Mouse (Mus musculus): ENCODE data around the gene Dtx3l. TPM values are rescaled to one million over a fixed set of nuclear protein-coding genes. Genes with fewer than 3 reads are reported as not detected.
"Not testable (repeated sequence)": the region's sequence is repeated elsewhere in the genome, so short reads cannot be mapped to it uniquely, and the experiment has no call there.

Dtx3l gene
- polyA plus RNA-seq, 1 experiment from 2014 or later = 8.0 TPM

DNA sequence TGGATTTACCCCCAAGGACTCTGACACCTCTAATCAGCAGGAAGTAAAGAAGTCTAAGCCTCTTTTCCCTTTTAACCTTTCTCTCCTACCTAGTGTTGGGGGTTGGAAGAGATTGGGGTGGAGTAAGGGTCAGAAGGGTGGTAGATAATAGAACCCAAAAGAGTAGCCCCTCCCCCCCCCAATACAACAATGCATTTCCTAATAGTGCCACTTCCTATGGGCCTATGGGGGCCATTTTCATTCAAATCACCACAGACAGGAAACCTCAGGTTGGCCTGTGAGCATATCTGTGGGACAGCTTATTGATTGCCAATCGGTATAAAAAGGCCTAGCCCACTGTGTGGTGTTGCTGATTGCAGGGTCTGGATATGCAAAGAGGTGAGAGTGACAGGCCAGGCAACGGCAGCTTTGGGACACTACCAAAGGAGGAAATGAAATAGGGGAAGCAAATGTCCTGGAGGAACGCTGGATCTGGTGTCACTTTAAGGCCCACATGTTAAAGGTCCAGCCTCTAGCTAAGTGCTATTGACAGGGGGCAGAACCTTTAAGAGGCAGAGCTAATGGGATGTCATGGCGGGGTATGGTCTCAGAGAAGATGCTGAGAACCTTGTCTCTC is 34.7 kb downstream of the Dtx3l start:
- Histone ChIP-seq H3K4me2 (ENCODE audit: low read length) (no peak overlapping the region), H3K4me3 (ENCODE audit: low read depth, low read length) (no peak overlapping the region), H3K9ac (ENCODE audit: low read length) (no peak overlapping the region), H3K27me3 (replicated peaks; ENCODE audit: control insufficient read depth, insufficient read depth, low read length) (no peaks in the 10 kb centered on the region), H3K36me3 (ENCODE audit: control insufficient read depth, insufficient read depth, low read length) (no peaks in the 10 kb centered on the region), H3K27ac (ENCODE audit: low read depth) (no peak overlapping the region), H3K4me1 (replicated peaks; ENCODE audit: control insufficient read depth, insufficient read depth, low read length) (no peaks in the 10 kb centered on the region), H3K9me3 (ENCODE audit: control insufficient read depth, low read length) (no peaks in the 10 kb centered on the region)
- 83% methylated on average over 4 of the region's 4 CpGs for WGBS
- DNase-seq (ENCODE audit: low spot score) (no peak), ATAC-seq (replicated peaks; ENCODE audit: low FRiP score, low TSS enrichment, low read depth) (no peak)

GRCm38 (mm10) chr16:35903014-35903640 is 35.8 kb downstream of the Dtx3l start:
- DNase-seq (ENCODE audit: low spot score) (no peak), ATAC-seq (replicated peaks; ENCODE audit: low FRiP score, low TSS enrichment, low read depth) (no peak)
- Histone ChIP-seq H3K27ac (ENCODE audit: low read depth) (no peak overlapping the region), H3K27me3 (replicated peaks; ENCODE audit: control insufficient read depth, insufficient read depth, low read length) (no peaks in the 10 kb centered on the region), H3K4me2 (ENCODE audit: low read length) (no peak overlapping the region), H3K4me1 (replicated peaks; ENCODE audit: control insufficient read depth, insufficient read depth, low read length) (no peaks in the 10 kb centered on the region), H3K9me3 (ENCODE audit: control insufficient read depth, low read length) (no peaks in the 10 kb centered on the region), H3K9ac (ENCODE audit: low read length) (no peak overlapping the region), H3K36me3 (ENCODE audit: control insufficient read depth, insufficient read depth, low read length) (no peaks in the 10 kb centered on the region), H3K4me3 (ENCODE audit: low read depth, low read length) (no peak overlapping the region)
- 91% methylated on average over 6 of the region's 6 CpGs for WGBS

DNA sequence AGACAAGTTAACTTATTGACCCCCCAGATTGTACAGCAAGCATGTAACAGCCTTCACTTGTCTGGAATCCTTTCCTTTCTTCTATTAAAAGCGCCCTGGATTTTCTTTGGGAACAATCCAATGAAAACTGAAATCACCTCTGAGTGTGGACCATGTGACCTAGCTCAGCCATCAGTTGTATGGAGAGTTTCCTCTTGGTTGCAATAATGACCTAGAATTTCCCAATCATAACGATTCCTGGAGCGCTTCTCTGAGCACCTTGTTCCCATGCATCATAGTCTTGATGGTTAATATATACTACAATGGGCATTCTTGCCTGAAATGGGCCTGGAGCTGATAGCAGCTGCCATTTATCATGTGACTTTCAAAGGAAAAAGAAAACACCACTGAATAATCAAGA is 38.4 kb downstream of the Dtx3l start:
- Histone ChIP-seq H3K4me2 (ENCODE audit: low read length) (no peak overlapping the region), H3K4me1 (replicated peaks; ENCODE audit: control insufficient read depth, insufficient read depth, low read length) (no peaks in the 10 kb centered on the region), H3K9me3 (ENCODE audit: control insufficient read depth, low read length) (no peaks in the 10 kb centered on the region), H3K4me3 (ENCODE audit: low read depth, low read length) (no peak overlapping the region), H3K27ac (ENCODE audit: low read depth) (no peak overlapping the region), H3K36me3 (ENCODE audit: control insufficient read depth, insufficient read depth, low read length) (no peaks in the 10 kb centered on the region), H3K27me3 (replicated peaks; ENCODE audit: control insufficient read depth, insufficient read depth, low read length) (no peaks in the 10 kb centered on the region), H3K9ac (ENCODE audit: low read length) (no peak overlapping the region)
- DNase-seq (ENCODE audit: low spot score) (no peak), ATAC-seq (replicated peaks; ENCODE audit: low FRiP score, low TSS enrichment, low read depth) (no peak)
- WGBS = 81% methylated on average over 3 of the region's 3 CpGs

- 47% methylated on average over 6 of the region's 6 CpGs for WGBS
- Histone ChIP-seq H3K9me3 (ENCODE audit: control insufficient read depth, low read length) (no peaks in the 10 kb centered on the region), H3K27ac (ENCODE audit: low read depth) (no peak overlapping the region), H3K36me3 (ENCODE audit: control insufficient read depth, insufficient read depth, low read length) (no peaks in the 10 kb centered on the region), H3K4me3 (ENCODE audit: low read depth, low read length) (no peak overlapping the region), H3K27me3 (replicated peaks; ENCODE audit: control insufficient read depth, insufficient read depth, low read length) (no peaks in the 10 kb centered on the region), H3K4me2 (ENCODE audit: low read length) (no peak overlapping the region), H3K9ac (ENCODE audit: low read length) (no peak overlapping the region), H3K4me1 (replicated peaks; ENCODE audit: control insufficient read depth, insufficient read depth, low read length) (no peaks in the 10 kb centered on the region)
- no peak for ATAC-seq (replicated peaks; ENCODE audit: low FRiP score, low TSS enrichment, low read depth)
- no peak for DNase-seq (ENCODE audit: low spot score)
Measured at GRCm38 (mm10) chr16:35894997-35895396, 44.0 kb downstream of the Dtx3l start.

DNA sequence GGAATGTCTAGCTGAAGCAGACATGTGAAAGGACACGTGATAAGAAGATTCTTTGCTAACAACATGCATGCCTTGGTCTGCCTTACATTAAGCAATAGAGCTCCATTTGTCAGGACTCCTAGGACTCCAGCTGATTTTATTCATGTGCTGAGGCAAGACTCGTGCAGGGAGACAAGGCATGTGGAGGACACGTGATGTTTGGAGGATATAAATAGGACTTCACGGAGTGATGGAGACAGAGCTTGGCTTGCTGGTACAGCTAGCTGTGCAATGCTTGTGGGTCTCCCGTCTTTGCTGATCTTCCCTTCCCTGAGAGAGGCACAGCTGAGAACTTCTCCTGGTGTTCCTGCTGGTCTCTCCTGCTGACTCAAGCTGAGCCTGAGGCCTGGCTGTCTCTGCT is 47.3 kb downstream of the Dtx3l start:
- H3K9ac ChIP-seq (ENCODE audit: low read length); H3K4me1 ChIP-seq (replicated peaks; ENCODE audit: control insufficient read depth, insufficient read depth, low read length); H3K9me3 ChIP-seq (ENCODE audit: control insufficient read depth, low read length); H3K36me3 ChIP-seq (ENCODE audit: control insufficient read depth, insufficient read depth, low read length); DNase-seq (ENCODE audit: low spot score); H3K27ac ChIP-seq (ENCODE audit: low read depth); ATAC-seq (replicated peaks; ENCODE audit: low FRiP score, low TSS enrichment, low read depth); H3K4me2 ChIP-seq (ENCODE audit: low read length); H3K4me3 ChIP-seq (ENCODE audit: low read depth, low read length); H3K27me3 ChIP-seq (replicated peaks; ENCODE audit: control insufficient read depth, insufficient read depth, low read length): not testable (repeated sequence)
- 81% methylated on average over 5 of the region's 5 CpGs for WGBS

- ATAC-seq (replicated peaks; ENCODE audit: low FRiP score, low TSS enrichment, low read depth) = no peak
- WGBS = 77% methylated on average over 3 of the region's 3 CpGs
Measured at GRCm38 (mm10) chr16:35890645-35891044, 48.3 kb downstream of the Dtx3l start.

DNA sequence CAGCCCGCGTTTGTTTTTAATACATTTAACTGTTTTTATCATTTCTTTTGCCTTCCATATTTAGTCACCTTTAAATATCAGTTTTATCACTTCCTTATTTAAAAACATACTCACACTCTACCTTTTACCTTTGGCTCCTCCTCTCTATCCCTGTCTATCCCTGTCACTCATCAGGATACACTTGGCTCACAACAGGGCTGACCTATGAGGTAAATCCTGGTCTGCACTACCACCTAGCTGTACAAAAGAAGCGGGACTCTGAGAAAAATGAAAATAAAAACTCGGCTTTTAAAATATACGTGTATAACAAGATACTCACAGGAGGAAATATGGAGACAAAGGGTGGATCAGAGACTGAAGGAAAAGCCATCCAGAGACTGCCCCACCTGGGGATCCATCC is 50.0 kb downstream of the Dtx3l start:
- Histone ChIP-seq H3K4me3 (ENCODE audit: low read depth, low read length) (no peak overlapping the region), H3K4me1 (replicated peaks; ENCODE audit: control insufficient read depth, insufficient read depth, low read length) (no peaks in the 10 kb centered on the region), H3K27me3 (replicated peaks; ENCODE audit: control insufficient read depth, insufficient read depth, low read length) (no peaks in the 10 kb centered on the region), H3K27ac (ENCODE audit: low read depth) (no peak overlapping the region), H3K9ac (ENCODE audit: low read length) (no peak overlapping the region), H3K4me2 (ENCODE audit: low read length) (no peak overlapping the region), H3K36me3 (ENCODE audit: control insufficient read depth, insufficient read depth, low read length) (no peaks in the 10 kb centered on the region), H3K9me3 (ENCODE audit: control insufficient read depth, low read length) (no peaks in the 10 kb centered on the region)
- no peak for DNase-seq (ENCODE audit: low spot score)
- no peak for ATAC-seq (replicated peaks; ENCODE audit: low FRiP score, low TSS enrichment, low read depth)
- WGBS = 87% methylated on average over 5 of the region's 5 CpGs

More at GRCm38 (mm10) chr16:35890645-35891044, 48.3 kb downstream of the Dtx3l start:
- no peak overlapping the region for H3K9ac ChIP-seq (ENCODE audit: low read length)
- no peaks in the 10 kb centered on the region for H3K36me3 ChIP-seq (ENCODE audit: control insufficient read depth, insufficient read depth, low read length)
- no peak overlapping the region for H3K27ac ChIP-seq (ENCODE audit: low read depth)
- no peaks in the 10 kb centered on the region for H3K9me3 ChIP-seq (ENCODE audit: control insufficient read depth, low read length)
- H3K4me2 ChIP-seq (ENCODE audit: low read length) = no peak overlapping the region
- DNase-seq (ENCODE audit: low spot score) = no peak
- H3K4me3 ChIP-seq (ENCODE audit: low read depth, low read length) = no peak overlapping the region
- H3K4me1 ChIP-seq (replicated peaks; ENCODE audit: control insufficient read depth, insufficient read depth, low read length) = no peaks in the 10 kb centered on the region
- H3K27me3 ChIP-seq (replicated peaks; ENCODE audit: control insufficient read depth, insufficient read depth, low read length) = no peaks in the 10 kb centered on the region

- Histone ChIP-seq H3K9ac (ENCODE audit: low read length) (no peak overlapping the region), H3K4me2 (ENCODE audit: low read length) (no peak overlapping the region), H3K36me3 (ENCODE audit: control insufficient read depth, insufficient read depth, low read length) (no peaks in the 10 kb centered on the region), H3K27me3 (replicated peaks; ENCODE audit: control insufficient read depth, insufficient read depth, low read length) (no peaks in the 10 kb centered on the region), H3K4me3 (ENCODE audit: low read depth, low read length) (no peak overlapping the region), H3K27ac (ENCODE audit: low read depth) (no peak overlapping the region), H3K9me3 (ENCODE audit: control insufficient read depth, low read length) (no peaks in the 10 kb centered on the region), H3K4me1 (replicated peaks; ENCODE audit: control insufficient read depth, insufficient read depth, low read length) (no peaks in the 10 kb centered on the region)
- ATAC-seq (replicated peaks; ENCODE audit: low FRiP score, low TSS enrichment, low read depth) (no peak), DNase-seq (ENCODE audit: low spot score) (no peak)
- WGBS = 81% methylated on average over 7 of the region's 7 CpGs
Measured at GRCm38 (mm10) chr16:35888174-35888573, 50.8 kb downstream of the Dtx3l start.
